ENCODE assay signal across 11 mouse cellular contexts in genomic region chr1:54772843-54773242, GRCm38 (mm10).
"Had no signal": no experiment of that assay in that cellular context is flagged by ENCODE, and none has a peak within 500 bp of the region (broad histone marks: within the 10 kb centered on the region; RNA-seq: fewer than 3 reads in every experiment).

No protein-coding gene starts in this region.

- H3K4me2 ChIP-seq: limb, embryonic 13.5 days had no signal

- H3K27me3 ChIP-seq: limb, embryonic 13.5 days had no signal

- H3K4me3 ChIP-seq: limb, embryonic 13.5 days had no signal

- H3K9ac ChIP-seq: limb, embryonic 13.5 days; liver, embryonic 14.5 days had no signal

- H3K4me1 ChIP-seq: limb, embryonic 13.5 days had no signal

- H3K27ac ChIP-seq: limb, embryonic 13.5 days; liver, embryonic 14.5 days had no signal

- DNase-seq: kidney, postnatal 10 days; kidney, postnatal 4 days; left cerebral cortex, postnatal 4 days; lung, adult 18-20 months; midbrain, embryonic 14.5 days; right cerebral cortex, postnatal 4 days; spleen, adult 18-20 months; thymus, adult 18-20 months; thymus, postnatal 14 days had no signal
